Mouse (Mus musculus): ENCODE results near the gene Sipa1l2.
"Not testable (repeated sequence)": the region's sequence is repeated elsewhere in the genome, so short reads cannot be mapped to it uniquely, and the experiment has no call there.

Gene Sipa1l2

GRCm38 (mm10) chr8:125447543-125447942 lies 122.1 kb downstream of the Sipa1l2 start:
- no peak for DNase-seq

DNA sequence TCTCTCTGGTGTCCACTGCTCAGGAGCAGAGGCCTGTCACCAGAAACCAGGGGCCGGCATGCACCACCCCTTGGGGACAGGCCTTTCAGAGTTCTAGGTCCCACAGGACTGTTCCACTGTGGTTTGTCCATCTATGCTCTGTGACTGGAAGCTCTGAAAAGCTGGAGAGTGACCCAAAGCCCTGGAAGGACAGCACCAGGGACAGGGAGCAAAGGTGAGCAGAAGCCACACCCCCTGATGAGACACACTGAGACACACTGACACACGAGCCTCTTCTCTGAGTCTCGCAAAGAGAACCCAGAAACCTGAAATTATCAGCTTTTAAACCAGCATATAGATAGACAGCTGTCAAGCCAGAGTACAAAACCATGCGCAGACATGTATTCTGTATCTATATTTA lies 123.4 kb downstream of the Sipa1l2 start:
- DNase-seq: no peak

GRCm38 (mm10) chr8:125445225-125445609 lies 124.4 kb downstream of the Sipa1l2 start:
- DNase-seq: no peak

GRCm38 (mm10) chr8:125444457-125445224 lies 125.0 kb downstream of the Sipa1l2 start:
- DNase-seq: no peak

DNA sequence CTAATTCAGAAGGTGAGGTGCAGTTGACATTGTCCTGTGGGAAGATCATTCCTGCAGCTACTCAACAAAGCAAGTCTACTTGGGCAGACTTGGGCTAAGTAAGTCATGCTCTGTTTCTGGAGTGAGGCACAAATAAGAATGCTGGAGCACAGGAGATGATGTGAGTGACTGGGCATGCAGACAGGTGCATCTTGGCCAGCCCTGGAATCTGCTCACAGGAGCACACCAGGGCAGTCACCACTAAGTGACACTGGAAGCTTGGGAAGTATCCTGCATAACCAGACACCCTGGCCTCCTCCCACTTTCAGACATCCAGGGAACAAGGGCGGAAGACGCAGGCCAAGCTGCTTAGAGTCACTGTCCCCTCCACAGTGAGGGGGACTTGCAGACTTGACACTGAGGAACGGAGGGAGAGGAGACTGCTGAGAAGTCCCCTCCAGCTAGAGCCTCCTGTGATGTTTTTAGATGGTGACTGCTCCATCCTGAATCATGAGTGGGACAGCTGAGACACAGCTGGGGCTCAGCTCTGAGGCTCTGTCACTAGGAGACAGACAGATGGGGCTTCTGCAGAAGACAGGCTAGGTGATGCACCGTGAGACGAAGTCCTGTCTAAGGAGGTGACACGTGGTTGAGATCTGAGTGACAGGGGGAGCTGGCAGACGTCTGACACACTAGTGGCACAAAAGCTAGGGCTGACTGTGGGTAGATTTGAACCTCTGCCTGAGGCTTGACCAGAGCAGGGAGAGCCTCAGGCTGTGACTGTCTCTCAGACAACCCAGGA lies 134.1 kb downstream of the Sipa1l2 start:
- DNase-seq: no peak

DNA sequence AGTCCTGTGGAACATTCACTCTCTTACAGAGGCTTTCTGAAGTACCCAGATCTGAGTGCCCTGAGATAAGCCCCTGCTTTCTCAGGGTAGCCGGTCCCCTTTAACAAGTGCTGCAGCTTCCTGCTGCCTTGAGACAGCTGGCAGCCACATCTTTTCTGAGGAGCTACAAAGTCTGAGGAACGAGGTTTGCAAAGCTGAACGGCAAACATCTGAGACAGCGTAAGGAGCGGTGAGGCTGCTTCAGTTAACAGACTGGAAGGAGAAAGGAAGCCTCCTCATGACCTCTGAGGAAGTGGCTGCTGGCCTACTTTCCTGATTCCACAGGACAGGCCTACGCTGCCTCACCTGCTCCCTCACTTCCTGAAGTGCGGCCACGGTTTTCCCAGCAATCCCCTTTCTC lies 135.5 kb downstream of the Sipa1l2 start:
- no peak for DNase-seq

- no peak for DNase-seq
These were observed 138.3 kb downstream of the Sipa1l2 start for GRCm38 (mm10) chr8:125431321-125431720.

GRCm38 (mm10) chr8:125430796-125431195 lies 138.8 kb downstream of the Sipa1l2 start:
- no peak for DNase-seq

- DNase-seq: peak; percentile 25
These were observed 140.5 kb downstream of the Sipa1l2 start for GRCm38 (mm10) chr8:125428979-125429690.

DNA sequence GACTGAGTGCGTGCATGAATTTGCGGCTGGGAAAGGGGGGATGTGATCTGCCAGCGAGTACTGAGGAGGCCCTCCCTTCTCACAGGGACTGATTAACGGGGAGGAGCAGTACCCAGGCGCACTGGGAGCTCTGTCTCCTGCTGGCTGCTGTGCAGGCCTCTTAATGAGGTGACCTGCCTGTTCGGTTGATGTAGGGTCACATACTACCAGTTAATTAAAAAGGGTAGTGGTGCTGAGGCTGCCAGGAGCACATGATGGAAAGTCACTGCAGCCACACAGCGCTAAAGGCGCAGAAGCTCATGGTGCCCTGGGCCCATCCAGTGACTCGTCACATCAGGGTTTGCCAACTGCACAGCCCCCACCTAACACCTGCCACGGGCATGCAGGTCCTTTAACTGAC lies 145.7 kb downstream of the Sipa1l2 start:
- DNase-seq: no peak

- DNase-seq: peak; percentile 60
These were observed 150.3 kb downstream of the Sipa1l2 start for GRCm38 (mm10) chr8:125419202-125419830.

DNA sequence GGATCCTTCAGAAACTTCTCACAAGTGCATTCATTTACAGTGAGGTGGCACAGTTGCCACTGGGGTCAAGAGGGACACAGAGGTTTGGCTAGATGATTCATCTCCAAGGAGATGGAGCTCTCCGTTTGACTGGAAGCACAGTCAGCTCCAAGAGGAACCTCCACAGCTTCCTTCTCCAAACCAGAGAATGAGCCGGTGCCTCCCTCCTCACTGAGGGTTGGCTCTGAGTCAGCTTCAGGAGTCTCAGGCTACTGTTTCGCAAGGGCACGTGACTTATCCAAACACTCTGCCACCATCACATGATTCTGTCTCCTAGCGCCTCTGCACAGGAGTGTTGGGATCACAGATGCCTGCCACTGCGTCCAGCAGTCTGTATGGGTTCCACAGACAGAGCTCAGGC lies 153.5 kb downstream of the Sipa1l2 start:
- DNase-seq: no peak

DNA sequence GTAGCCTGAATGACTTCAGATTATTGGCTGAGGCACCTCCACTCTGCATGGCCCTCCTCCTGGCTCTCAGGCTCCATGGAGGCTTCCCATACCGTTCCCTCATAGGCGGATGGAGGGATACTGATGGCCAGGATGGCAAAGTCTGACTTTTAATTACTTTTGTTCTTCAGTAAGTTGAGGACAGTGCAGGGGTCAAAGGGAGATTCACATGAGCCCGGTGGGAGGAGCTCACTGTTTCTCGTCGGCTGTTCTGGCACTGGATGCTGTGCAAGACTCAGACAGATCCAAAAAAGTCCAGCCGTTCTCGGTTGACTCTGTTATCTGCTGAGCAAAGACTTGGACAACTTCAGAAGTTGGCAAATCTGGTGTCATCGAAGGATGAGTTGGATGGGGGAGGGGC lies 155.0 kb downstream of the Sipa1l2 start:
- DNase-seq: no peak

DNA sequence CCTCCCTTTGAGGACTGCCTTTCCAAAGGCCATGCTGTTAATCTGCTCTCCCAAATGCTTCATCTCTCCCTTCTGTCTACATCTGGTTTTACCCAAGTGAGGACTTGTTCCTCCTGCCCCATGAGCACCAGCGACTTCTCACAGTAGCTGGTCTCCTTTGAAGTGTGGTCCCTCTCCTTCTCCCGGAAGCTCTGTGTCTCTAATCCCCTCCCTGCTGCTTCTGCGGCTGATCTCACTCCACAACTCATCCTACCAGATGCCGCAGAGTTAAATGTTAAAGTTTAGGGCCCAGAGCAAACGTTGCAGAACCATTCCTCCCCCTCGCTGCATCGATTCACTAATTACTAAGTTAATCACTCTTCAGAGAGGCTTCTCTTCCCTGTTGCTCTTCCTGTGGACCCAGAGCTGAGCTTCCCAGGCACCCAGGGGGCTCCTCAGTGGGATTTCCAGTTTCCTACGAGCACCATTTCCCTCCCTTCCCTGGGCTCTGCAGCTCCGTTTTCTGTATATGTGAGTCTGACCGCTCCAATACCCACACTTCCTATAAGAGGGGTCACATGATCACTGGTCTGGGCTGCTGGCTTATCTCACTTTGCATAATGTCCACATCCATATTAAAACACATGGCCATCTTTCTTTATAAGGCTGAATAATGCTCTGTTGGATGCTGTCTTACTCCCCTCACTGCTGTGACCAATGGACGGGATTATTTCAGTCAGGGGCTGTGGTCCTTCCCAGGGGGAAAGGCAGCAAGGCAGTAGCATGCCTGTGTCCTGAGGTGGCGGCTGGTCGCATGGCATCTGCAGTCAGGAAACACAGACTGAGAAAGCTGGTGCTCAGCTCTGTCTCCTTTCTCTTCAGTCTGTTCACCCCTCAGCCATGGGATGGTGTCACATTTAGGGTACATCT lies 156.4 kb downstream of the Sipa1l2 start:
- DNase-seq: no peak

GRCm38 (mm10) chr8:125410646-125411045 lies 159.0 kb downstream of the Sipa1l2 start:
- no peak for DNase-seq

GRCm38 (mm10) chr8:125407672-125408071 lies 161.9 kb downstream of the Sipa1l2 start:
- no peak for DNase-seq

DNA sequence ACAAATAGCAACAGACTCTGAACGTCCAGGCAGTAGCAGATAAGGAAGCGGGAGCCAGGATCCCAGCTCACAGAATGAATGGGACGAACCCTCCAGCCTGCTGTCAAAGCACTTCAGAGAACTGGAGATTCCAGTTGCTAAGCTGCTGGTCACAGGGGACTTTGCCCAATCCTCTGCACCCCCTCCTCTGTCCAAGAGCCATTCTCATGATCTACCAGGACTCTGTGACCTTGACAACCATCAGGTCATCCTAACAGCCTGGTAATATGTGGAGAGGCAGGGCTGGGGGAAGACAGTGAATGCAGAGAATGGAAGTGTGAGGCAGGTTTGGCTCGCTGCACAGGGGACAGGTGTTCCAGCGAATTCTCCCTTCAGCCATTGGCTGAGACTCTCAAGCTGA lies 163.2 kb downstream of the Sipa1l2 start:
- no peak for DNase-seq

DNA sequence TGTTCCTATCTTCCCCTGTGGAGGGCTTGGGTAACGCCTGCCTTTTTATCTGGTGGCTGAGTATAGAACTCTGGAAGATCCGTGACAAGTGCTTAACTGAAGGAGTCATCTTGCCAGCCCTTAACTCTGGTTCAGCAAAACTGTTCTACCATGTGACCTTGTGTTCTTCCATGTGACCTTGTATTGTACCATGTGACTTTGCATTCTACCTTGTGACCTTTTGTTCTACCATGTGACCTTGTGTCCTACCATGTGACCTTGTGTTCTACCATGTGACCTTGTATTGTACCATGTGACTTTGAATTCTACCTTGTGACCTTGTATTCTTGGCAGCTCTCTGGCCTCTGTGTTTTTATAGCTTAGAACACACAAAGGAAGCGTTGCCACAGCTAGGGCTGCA lies 168.3 kb downstream of the Sipa1l2 start:
- no peak for DNase-seq

DNA sequence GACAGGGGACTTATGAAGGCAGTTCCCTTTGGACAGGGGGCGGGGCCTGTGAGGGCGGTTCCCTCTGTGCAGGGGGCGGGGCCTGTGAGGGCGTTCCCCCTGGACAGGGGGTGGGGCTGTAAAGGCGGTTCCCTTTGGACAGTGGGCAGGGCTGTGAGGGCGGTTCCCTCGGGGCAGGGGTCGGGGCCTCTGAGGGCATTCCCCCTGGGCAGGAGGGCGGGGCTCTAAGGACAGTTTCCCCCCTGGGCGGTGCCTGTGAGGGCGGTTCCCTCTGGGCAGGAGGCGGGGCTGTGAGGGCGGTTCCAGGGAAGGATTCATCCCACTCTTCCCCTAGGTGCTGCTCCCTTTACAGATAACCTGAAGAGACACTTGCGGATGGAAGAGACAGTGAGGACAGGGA lies 171.6 kb downstream of the Sipa1l2 start:
- DNase-seq: no peak

- DNase-seq: not testable (repeated sequence)
These were observed 173.9 kb downstream of the Sipa1l2 start for GRCm38 (mm10) chr8:125395682-125396081.

GRCm38 (mm10) chr8:125395032-125395431 lies 174.6 kb downstream of the Sipa1l2 start:
- peak; percentile 82 for DNase-seq

DNA sequence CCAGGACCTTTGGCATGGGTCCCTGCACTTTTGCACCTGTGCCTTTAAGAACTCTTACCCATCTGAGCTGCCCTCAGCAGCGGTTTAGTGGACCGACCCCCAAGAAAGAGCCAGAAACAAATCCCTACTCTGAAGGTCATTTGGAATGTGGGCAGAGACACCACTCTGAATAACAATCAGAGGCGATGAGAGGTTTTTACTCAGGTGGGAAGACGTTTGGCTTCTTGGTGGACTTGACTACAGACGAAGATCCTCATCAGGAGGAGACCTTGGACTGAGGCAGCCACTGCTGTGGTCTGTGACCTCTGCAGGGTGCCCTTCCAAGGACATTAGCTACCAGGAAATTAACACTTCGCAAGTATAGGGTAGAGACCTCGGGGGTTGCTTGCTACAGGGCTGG lies 177.9 kb downstream of the Sipa1l2 start:
- DNase-seq: no peak
